17 mouse cellular contexts compared by ENCODE assay signal in the genomic region with DNA sequence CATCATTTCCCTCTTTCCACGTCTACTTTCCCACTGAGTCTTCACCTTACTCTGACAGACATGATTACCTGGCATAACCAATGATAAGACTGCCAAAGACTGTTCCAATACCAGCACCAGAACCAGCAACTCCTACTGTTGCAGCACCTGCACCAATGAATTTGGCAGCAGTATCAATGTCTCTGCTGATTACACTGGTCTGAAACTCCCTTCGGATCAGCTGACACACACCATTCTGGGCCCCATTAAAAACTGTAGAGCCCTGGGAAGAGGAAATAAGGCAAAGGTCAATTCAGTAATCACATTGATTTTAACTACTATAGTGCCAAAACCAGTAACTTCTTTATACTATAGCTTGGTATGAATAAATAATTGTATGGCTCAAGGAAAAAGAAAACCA. TPM values are rescaled to one million over a fixed set of nuclear protein-coding genes. Genes with fewer than 3 reads are reported as not detected.
DNase-seq lines count a peak whose midpoint lies in the region; ATAC-seq and TF ChIP-seq lines count a peak whose summit lies in the region.
"Had no signal": no experiment of that assay in that cellular context is flagged by ENCODE, and none has a peak within 500 bp of the region (broad histone marks: within the 10 kb centered on the region; RNA-seq: fewer than 3 reads in every experiment).

No protein-coding gene starts in this region.

- H3K9ac ChIP-seq in liver, adult 2 months (ENCODE audit: low read depth, low read length), result no peak overlapping the region
- H3K9ac ChIP-seq in intestine, embryonic 15.5 days, result no peak overlapping the region
- no peak overlapping the region for H3K9ac ChIP-seq in liver, postnatal 0 days (replicated peaks)
- H3K9ac ChIP-seq in midbrain, embryonic 15.5 days, result no peak overlapping the region

- peak overlapping the region; percentile 100 for H3K4me3 ChIP-seq in heart, embryonic 10.5 days
- H3K4me3 ChIP-seq in liver, adult 2 months (ENCODE audit: insufficient read depth, low read depth, low read length), result no peak overlapping the region
- H3K4me3 ChIP-seq in intestine, embryonic 15.5 days (replicated peaks), result no peak overlapping the region
- no peak overlapping the region for H3K4me3 ChIP-seq in liver, postnatal 0 days (ENCODE audit: low read depth, low read length)
- H3K4me3 ChIP-seq in limb, embryonic 10.5 days, result no peak overlapping the region
- no peak overlapping the region for H3K4me3 ChIP-seq in midbrain, embryonic 15.5 days

- H3K4me1 ChIP-seq in heart, embryonic 10.5 days, result peaks cover 9% of the 10 kb centered on the region; the same call in 1 of the 2 replicates
- H3K4me1 ChIP-seq in liver, adult 2 months (ENCODE audit: control insufficient read depth, insufficient read depth, low read length), result peaks cover 2% of the 10 kb centered on the region; the same call in 1 of the 2 replicates
- H3K4me1 ChIP-seq in intestine, embryonic 15.5 days (replicated peaks), result 0 out of 2 replicates have a peak, but pooled peaks cover 3% of the 10 kb centered on the region
- H3K4me1 ChIP-seq in liver, postnatal 0 days (ENCODE audit: insufficient read depth), result peaks cover 13% of the 10 kb centered on the region
- H3K4me1 ChIP-seq in limb, embryonic 10.5 days, result peaks cover 13% of the 10 kb centered on the region; the same call in 1 of the 2 replicates
- peaks cover 20% of the 10 kb centered on the region for H3K4me1 ChIP-seq in midbrain, embryonic 15.5 days

- H3K79me2 ChIP-seq in liver, adult 2 months (ENCODE audit: control insufficient read depth, insufficient read depth, low read length), result peaks cover 6% of the 10 kb centered on the region; the same call in 1 of the 2 replicates

- peak overlapping the region; percentile 30 for H3K4me2 ChIP-seq in intestine, embryonic 15.5 days (replicated peaks)
- H3K4me2 ChIP-seq in liver, postnatal 0 days (ENCODE audit: low read depth, low read length), result peak overlapping the region; percentile 38; the same call in 1 of the 2 replicates
- no peak overlapping the region for H3K4me2 ChIP-seq in midbrain, embryonic 15.5 days

- no peak for TF ChIP-seq CTCF in liver, adult 2 months (IDR thresholded peaks at IDR 0.05; ENCODE audit: low read depth, low read length)
- no peak for TF ChIP-seq CTCF in liver, postnatal 0 days (IDR thresholded peaks at IDR 0.05; ENCODE audit: low read depth)

- no peak overlapping the region for H3K27ac ChIP-seq in heart, embryonic 10.5 days
- no peak overlapping the region for H3K27ac ChIP-seq in liver, adult 2 months (replicated peaks; ENCODE audit: insufficient read depth, low read depth, low read length)
- no peak overlapping the region for H3K27ac ChIP-seq in intestine, embryonic 15.5 days
- no peak overlapping the region for H3K27ac ChIP-seq in liver, postnatal 0 days (ENCODE audit: low read depth)
- H3K27ac ChIP-seq in limb, embryonic 10.5 days, result no peak overlapping the region
- no peak overlapping the region for H3K27ac ChIP-seq in midbrain, embryonic 15.5 days
- H3K27ac ChIP-seq: neural tube, embryonic 13.5 days had no signal

- 87% methylated on average over 2 of the region's 2 CpGs for WGBS in heart, embryonic 10.5 days
- 17% methylated on average over 2 of the region's 2 CpGs for WGBS in liver, adult 2 months
- WGBS in intestine, embryonic 15.5 days, result 84% methylated on average over 2 of the region's 2 CpGs
- WGBS in liver, postnatal 0 days (ENCODE audit: insufficient replicate concordance), result 64% methylated on average over 2 of the region's 2 CpGs
- WGBS in limb, embryonic 10.5 days, result 99% methylated on average over 2 of the region's 2 CpGs
- WGBS in midbrain, embryonic 15.5 days, result 92% methylated on average over 2 of the region's 2 CpGs

- H3K27me3 ChIP-seq in heart, embryonic 10.5 days (ENCODE audit: insufficient read depth, poor library complexity, severe bottlenecking), result no peaks in the 10 kb centered on the region
- no peaks in the 10 kb centered on the region for H3K27me3 ChIP-seq in liver, adult 2 months (ENCODE audit: control insufficient read depth, insufficient read depth, low read length)
- no peaks in the 10 kb centered on the region for H3K27me3 ChIP-seq in intestine, embryonic 15.5 days (replicated peaks)
- H3K27me3 ChIP-seq in liver, postnatal 0 days (ENCODE audit: insufficient read depth, low read length), result no peaks in the 10 kb centered on the region
- H3K27me3 ChIP-seq in limb, embryonic 10.5 days (ENCODE audit: low read depth, poor library complexity, severe bottlenecking), result no peaks in the 10 kb centered on the region
- H3K27me3 ChIP-seq in midbrain, embryonic 15.5 days (replicated peaks), result no peaks in the 10 kb centered on the region
- H3K27me3 ChIP-seq: neural tube, embryonic 13.5 days had no signal

- TF ChIP-seq EP300 in liver, postnatal 0 days (IDR thresholded peaks at IDR 0.05; ENCODE audit: low read depth), result no peak

- TF ChIP-seq POLR2A in liver, adult 2 months (IDR thresholded peaks at IDR 0.05; ENCODE audit: extremely low read depth, insufficient read depth, low read length), result no peak

- peaks cover 50% of the 10 kb centered on the region for H3K36me3 ChIP-seq in heart, embryonic 10.5 days
- peaks cover 34% of the 10 kb centered on the region for H3K36me3 ChIP-seq in liver, adult 2 months (ENCODE audit: control insufficient read depth, insufficient read depth, low read length)
- peaks cover 23% of the 10 kb centered on the region for H3K36me3 ChIP-seq in intestine, embryonic 15.5 days
- peaks cover 29% of the 10 kb centered on the region for H3K36me3 ChIP-seq in liver, postnatal 0 days (replicated peaks; ENCODE audit: insufficient read depth, low read length)
- peaks cover 57% of the 10 kb centered on the region for H3K36me3 ChIP-seq in limb, embryonic 10.5 days
- peaks cover 28% of the 10 kb centered on the region for H3K36me3 ChIP-seq in midbrain, embryonic 15.5 days (replicated peaks)

- no peaks in the 10 kb centered on the region for H3K9me3 ChIP-seq in heart, embryonic 10.5 days
- no peaks in the 10 kb centered on the region for H3K9me3 ChIP-seq in intestine, embryonic 15.5 days
- no peaks in the 10 kb centered on the region for H3K9me3 ChIP-seq in liver, postnatal 0 days (ENCODE audit: low read length)
- H3K9me3 ChIP-seq in limb, embryonic 10.5 days (replicated peaks), result no peaks in the 10 kb centered on the region
- no peaks in the 10 kb centered on the region for H3K9me3 ChIP-seq in midbrain, embryonic 15.5 days
- H3K9me3 ChIP-seq: neural tube, embryonic 13.5 days had no signal

- ATAC-seq in intestine, embryonic 15.5 days, result no peak
- ATAC-seq in liver, postnatal 0 days, result no peak
- no peak for ATAC-seq in midbrain, embryonic 15.5 days (replicated peaks)
- ATAC-seq: forebrain, embryonic 14.5 days; hindbrain, embryonic 16.5 days had no signal

- no peak for DNase-seq in heart, embryonic 10.5 days (ENCODE audit: low spot score)
- DNase-seq in heart, adult 18-20 months, result no peak
- DNase-seq in liver, adult 2 months (ENCODE audit: extremely low read depth, low read depth, low spot score), result peak; percentile 69
- no peak for DNase-seq in liver
- DNase-seq in liver, postnatal 0 days, result no peak
- no peak for DNase-seq in limb, embryonic 10.5 days (ENCODE audit: low spot score)
- DNase-seq: cerebellum, postnatal 14 days; embryo, embryonic 11 days; kidney, adult 9 months; lung, postnatal 14 days; right cerebral cortex, postnatal 25 days; thymus, postnatal 4 days had no signal

RNA-seq across cellular contexts. Expression of a gene that starts 2.0 kb away (rescaled TPM):
- polyA plus RNA-seq in heart, embryonic 10.5 days (2016; fragmentation: Nextera tagmentation; extraction: Ambion mirVana), result 1,281 and 1,775 TPM in 2 replicates
- 1,000 to 10,000 TPM; 3,414 to 3,928 TPM for total RNA-seq in heart, adult 18-20 months (2021)
- total RNA-seq in liver, adult 2 months (2014; rRNA removed), result 380 and 510 TPM in 2 replicates
- polyA plus RNA-seq in liver, adult 2 months (2012; rRNA removed), result 749 and 835 TPM in 2 replicates
- polyA plus RNA-seq in intestine, embryonic 15.5 days (2015; fragmentation: Nextera tagmentation; extraction: Ambion mirVana), result 1,647 and 1,711 TPM in 2 replicates
- polyA plus RNA-seq in liver, postnatal 0 days (2015; fragmentation: Nextera tagmentation; extraction: Ambion mirVana), result 1,436 and 1,439 TPM in 2 replicates
- polyA plus RNA-seq in limb, embryonic 10.5 days (2016; fragmentation: Nextera tagmentation; extraction: Ambion mirVana), result 886 and 910 TPM in 2 replicates
- polyA plus RNA-seq in midbrain, embryonic 15.5 days (2015; fragmentation: Nextera tagmentation; extraction: Ambion mirVana), result 968 and 1,008 TPM in 2 replicates

RNA-seq across cellular contexts. Expression of a gene that starts 16.7 kb away (rescaled TPM):
- 48.8 and 58.2 TPM in 2 replicates for polyA plus RNA-seq in heart, embryonic 10.5 days (2016; fragmentation: Nextera tagmentation; extraction: Ambion mirVana)
- total RNA-seq in heart, adult 18-20 months (2021), result 10 to 100 TPM; 40.5 to 46.1 TPM
- 15.4 and 17.3 TPM in 2 replicates for total RNA-seq in liver, adult 2 months (2014; rRNA removed)
- 6.8 and 7.1 TPM in 2 replicates for polyA plus RNA-seq in liver, adult 2 months (2012; rRNA removed)
- 53.2 and 55.1 TPM in 2 replicates for polyA plus RNA-seq in intestine, embryonic 15.5 days (2015; fragmentation: Nextera tagmentation; extraction: Ambion mirVana)
- polyA plus RNA-seq in liver, postnatal 0 days (2015; fragmentation: Nextera tagmentation; extraction: Ambion mirVana), result 14.4 and 14.9 TPM in 2 replicates
- polyA plus RNA-seq in limb, embryonic 10.5 days (2016; fragmentation: Nextera tagmentation; extraction: Ambion mirVana), result 71.8 and 85.3 TPM in 2 replicates
- polyA plus RNA-seq in midbrain, embryonic 15.5 days (2015; fragmentation: Nextera tagmentation; extraction: Ambion mirVana), result 115 and 119 TPM in 2 replicates
